Mouse (Mus musculus): ENCODE results near the gene Myt1l. TPM values are rescaled to one million over a fixed set of nuclear protein-coding genes. Genes with fewer than 3 reads are reported as not detected.

Gene Myt1l
- polyA plus RNA-seq, 1 experiment from 2014 or later = 2.6 TPM

GRCm38 (mm10) chr12:29708166-29708565 lies 180.0 kb downstream of the Myt1l start:
- 79% methylated on average over 3 of the region's 3 CpGs for WGBS
- no peak overlapping the region for H3K27ac ChIP-seq (replicated peaks)

GRCm38 (mm10) chr12:29712795-29713721 lies 184.9 kb downstream of the Myt1l start:
- Histone ChIP-seq H3K9me3 (replicated peaks) (no peaks in the 10 kb centered on the region), H3K27me3 (ENCODE audit: low read depth, poor library complexity, severe bottlenecking) (no peaks in the 10 kb centered on the region), H3K27ac (replicated peaks) (no peak overlapping the region), H3K4me1 (no peaks in the 10 kb centered on the region), H3K4me3 (no peak overlapping the region), H3K36me3 (no peaks in the 10 kb centered on the region)
- 90% methylated on average over 15 of the region's 15 CpGs for WGBS
- no peak for DNase-seq (ENCODE audit: low spot score)

More at GRCm38 (mm10) chr12:29708166-29708565, 180.0 kb downstream of the Myt1l start:
- DNase-seq (ENCODE audit: low spot score) = no peak
- H3K4me1 ChIP-seq = peaks cover 4% of the 10 kb centered on the region
- H3K27me3 ChIP-seq (ENCODE audit: low read depth, poor library complexity, severe bottlenecking) = peaks cover 8% of the 10 kb centered on the region; the same call in 1 of the 2 replicates
- H3K36me3 ChIP-seq = no peaks in the 10 kb centered on the region
- no peaks in the 10 kb centered on the region for H3K9me3 ChIP-seq (replicated peaks)
- H3K4me3 ChIP-seq = no peak overlapping the region

- H3K36me3 ChIP-seq = no peaks in the 10 kb centered on the region
- no peak overlapping the region for H3K4me3 ChIP-seq
- 0 out of 2 replicates have a peak overlapping the region, but pooled peaks have one; percentile 28 for H3K27ac ChIP-seq (replicated peaks)
- no peak for DNase-seq (ENCODE audit: low spot score)
- WGBS = 74% methylated on average over 17 of the region's 17 CpGs
- H3K4me1 ChIP-seq = peaks cover 10% of the 10 kb centered on the region
- H3K27me3 ChIP-seq (ENCODE audit: low read depth, poor library complexity, severe bottlenecking) = no peaks in the 10 kb centered on the region
- no peaks in the 10 kb centered on the region for H3K9me3 ChIP-seq (replicated peaks)
Observed at GRCm38 (mm10) chr12:29723722-29724338, 195.6 kb downstream of the Myt1l start.

- Histone ChIP-seq H3K27me3 (ENCODE audit: low read depth, poor library complexity, severe bottlenecking) (no peaks in the 10 kb centered on the region), H3K4me3 (no peak overlapping the region), H3K27ac (replicated peaks) (no peak overlapping the region), H3K4me1 (peaks cover 15% of the 10 kb centered on the region), H3K9me3 (replicated peaks) (no peaks in the 10 kb centered on the region), H3K36me3 (no peaks in the 10 kb centered on the region)
- no peak for DNase-seq (ENCODE audit: low spot score)
- 84% methylated on average over 2 of the region's 2 CpGs for WGBS
Observed at GRCm38 (mm10) chr12:29728294-29728693, 200.1 kb downstream of the Myt1l start.

GRCm38 (mm10) chr12:29740346-29741025 lies 212.3 kb downstream of the Myt1l start:
- DNase-seq (ENCODE audit: low spot score) = no peak
- 79% methylated on average over 8 of the region's 8 CpGs for WGBS
- Histone ChIP-seq H3K36me3 (no peaks in the 10 kb centered on the region), H3K4me3 (no peak overlapping the region), H3K27me3 (ENCODE audit: low read depth, poor library complexity, severe bottlenecking) (no peaks in the 10 kb centered on the region), H3K4me1 (no peaks in the 10 kb centered on the region), H3K9me3 (replicated peaks) (no peaks in the 10 kb centered on the region), H3K27ac (replicated peaks) (no peak overlapping the region)

- no peaks in the 10 kb centered on the region for H3K9me3 ChIP-seq (replicated peaks)
- no peaks in the 10 kb centered on the region for H3K4me1 ChIP-seq
- no peaks in the 10 kb centered on the region for H3K27me3 ChIP-seq (ENCODE audit: low read depth, poor library complexity, severe bottlenecking)
- H3K36me3 ChIP-seq = no peaks in the 10 kb centered on the region
- 90% methylated on average over 6 of the region's 6 CpGs for WGBS
- H3K27ac ChIP-seq (replicated peaks) = no peak overlapping the region
- no peak for DNase-seq (ENCODE audit: low spot score)
- H3K4me3 ChIP-seq = no peak overlapping the region
Observed at GRCm38 (mm10) chr12:29741181-29741580, 213.0 kb downstream of the Myt1l start.

- H3K4me3 ChIP-seq = no peak overlapping the region
- H3K27me3 ChIP-seq (ENCODE audit: low read depth, poor library complexity, severe bottlenecking) = no peaks in the 10 kb centered on the region
- H3K9me3 ChIP-seq (replicated peaks) = no peaks in the 10 kb centered on the region
- 88% methylated on average over 4 of the region's 4 CpGs for WGBS
- H3K4me1 ChIP-seq = no peaks in the 10 kb centered on the region
- H3K36me3 ChIP-seq = no peaks in the 10 kb centered on the region
- no peak overlapping the region for H3K27ac ChIP-seq (replicated peaks)
- DNase-seq (ENCODE audit: low spot score) = no peak
Observed at GRCm38 (mm10) chr12:29750604-29751128, 222.5 kb downstream of the Myt1l start.

- H3K4me1 ChIP-seq = no peaks in the 10 kb centered on the region
- no peaks in the 10 kb centered on the region for H3K36me3 ChIP-seq
- H3K27me3 ChIP-seq (ENCODE audit: low read depth, poor library complexity, severe bottlenecking) = no peaks in the 10 kb centered on the region
- no peak overlapping the region for H3K27ac ChIP-seq (replicated peaks)
- no peak for DNase-seq (ENCODE audit: low spot score)
- no peaks in the 10 kb centered on the region for H3K9me3 ChIP-seq (replicated peaks)
- H3K4me3 ChIP-seq = no peak overlapping the region
- 86% methylated on average over 5 of the region's 5 CpGs for WGBS
Observed at GRCm38 (mm10) chr12:29755086-29755871, 227.1 kb downstream of the Myt1l start.

- no peaks in the 10 kb centered on the region for H3K9me3 ChIP-seq (replicated peaks)
- no peak overlapping the region for H3K4me3 ChIP-seq
- no peak for DNase-seq (ENCODE audit: low spot score)
- no peak overlapping the region for H3K27ac ChIP-seq (replicated peaks)
- no peaks in the 10 kb centered on the region for H3K27me3 ChIP-seq (ENCODE audit: low read depth, poor library complexity, severe bottlenecking)
- H3K4me1 ChIP-seq = no peaks in the 10 kb centered on the region
- H3K36me3 ChIP-seq = no peaks in the 10 kb centered on the region
- 91% methylated on average over 3 of the region's 3 CpGs for WGBS
Observed at GRCm38 (mm10) chr12:29755872-29756265, 227.7 kb downstream of the Myt1l start.

GRCm38 (mm10) chr12:29760611-29761010 lies 232.4 kb downstream of the Myt1l start:
- 90% methylated on average over 4 of the region's 4 CpGs for WGBS
- DNase-seq (ENCODE audit: low spot score) = no peak
- Histone ChIP-seq H3K9me3 (replicated peaks) (no peaks in the 10 kb centered on the region), H3K27ac (replicated peaks) (no peak overlapping the region), H3K36me3 (no peaks in the 10 kb centered on the region), H3K4me1 (no peaks in the 10 kb centered on the region), H3K27me3 (ENCODE audit: low read depth, poor library complexity, severe bottlenecking) (no peaks in the 10 kb centered on the region), H3K4me3 (no peak overlapping the region)

- no peaks in the 10 kb centered on the region for H3K27me3 ChIP-seq (ENCODE audit: low read depth, poor library complexity, severe bottlenecking)
- H3K9me3 ChIP-seq (replicated peaks) = no peaks in the 10 kb centered on the region
- no peaks in the 10 kb centered on the region for H3K36me3 ChIP-seq
- H3K4me1 ChIP-seq = peaks cover 8% of the 10 kb centered on the region
- no peak for DNase-seq (ENCODE audit: low spot score)
- H3K27ac ChIP-seq (replicated peaks) = no peak overlapping the region
- WGBS = 97% methylated on average over 1 of the region's 1 CpGs
- H3K4me3 ChIP-seq = no peak overlapping the region
Observed at GRCm38 (mm10) chr12:29766158-29766557, 238.0 kb downstream of the Myt1l start.

- Histone ChIP-seq H3K4me1 (peaks cover 8% of the 10 kb centered on the region), H3K4me3 (no peak overlapping the region), H3K9me3 (replicated peaks) (no peaks in the 10 kb centered on the region), H3K27me3 (ENCODE audit: low read depth, poor library complexity, severe bottlenecking) (no peaks in the 10 kb centered on the region), H3K36me3 (no peaks in the 10 kb centered on the region), H3K27ac (replicated peaks) (no peak overlapping the region)
- DNase-seq (ENCODE audit: low spot score) = no peak
- 72% methylated on average over 3 of the region's 3 CpGs for WGBS
Observed at GRCm38 (mm10) chr12:29771791-29772190, 243.6 kb downstream of the Myt1l start.

Data from midbrain, embryonic 10.5 days (tissue).